ENCODE assay signal across 29 mouse cellular contexts in genomic region chrX:51084972-51085371, GRCm38 (mm10).
DNase-seq lines count a peak whose midpoint lies in the region; ATAC-seq lines count a peak whose summit lies in the region.
"Had no signal": no experiment of that assay in that cellular context is flagged by ENCODE, and none has a peak within 500 bp of the region (broad histone marks: within the 10 kb centered on the region; RNA-seq: fewer than 3 reads in every experiment).

No protein-coding gene starts in this region.

- H3K9me3 ChIP-seq in heart, embryonic 11.5 days (replicated peaks; ENCODE audit: control insufficient read depth, low read length) = no peaks in the 10 kb centered on the region
- H3K9me3 ChIP-seq: hindbrain, embryonic 13.5 days; kidney, embryonic 15.5 days; limb, embryonic 13.5 days; lung, embryonic 15.5 days; midbrain, embryonic 10.5 days; midbrain, embryonic 15.5 days had no signal

- DNase-seq in 416B (ENCODE audit: low read depth) = peak; percentile 74
- DNase-seq in CD4-positive, CD25-positive, alpha-beta regulatory T cell, adult 2 months (ENCODE audit: low read depth, low spot score) = peak; percentile 21
- no peak for DNase-seq in left cerebral cortex, adult 18-20 months (ENCODE audit: low spot score in 2 of 2)
- DNase-seq in kidney, adult 11 months = no peak
- no peak for DNase-seq in cerebellum, adult 11-12 months
- DNase-seq: adrenal gland, adult 8-10 months; B cell, adult 2 months; cerebellum, adult 11 months; cerebellum, adult 9-11 months; gastrocnemius, adult 2 months; heart, postnatal 36 days; kidney, adult 18-20 months; kidney, postnatal 36 days; spleen, adult 18-20 months; thymus, postnatal 36 days had no signal

- H3K27me3 ChIP-seq in heart, embryonic 11.5 days (ENCODE audit: control insufficient read depth, insufficient read depth, low read length) = no peaks in the 10 kb centered on the region
- H3K27me3 ChIP-seq: hindbrain, embryonic 13.5 days; limb, embryonic 13.5 days; lung, embryonic 15.5 days; midbrain, embryonic 15.5 days had no signal

- H3K9ac ChIP-seq in heart, embryonic 11.5 days (ENCODE audit: low read depth, low read length) = no peak overlapping the region
- H3K9ac ChIP-seq: hindbrain, embryonic 13.5 days; kidney, embryonic 15.5 days; limb, embryonic 13.5 days; lung, embryonic 15.5 days; midbrain, embryonic 15.5 days had no signal

- no peaks in the 10 kb centered on the region for H3K36me3 ChIP-seq in heart, embryonic 11.5 days (ENCODE audit: control insufficient read depth, insufficient read depth, low read length)
- H3K36me3 ChIP-seq: hindbrain, embryonic 13.5 days; kidney, embryonic 15.5 days; limb, embryonic 13.5 days; lung, embryonic 15.5 days; midbrain, embryonic 10.5 days; midbrain, embryonic 15.5 days had no signal

- 69% methylated on average over 6 of the region's 6 CpGs for WGBS in heart, embryonic 11.5 days (ENCODE audit: insufficient replicate concordance)

- ATAC-seq in activated CD4-positive, CD25-positive, alpha-beta regulatory T cell, adult 4 months = peak; percentile 49
- peak; percentile 43 for ATAC-seq in inflammation-experienced regulatory T-cells, adult 6 months
- ATAC-seq in heart, embryonic 11.5 days (replicated peaks; ENCODE audit: insufficient number of reproducible peaks, low FRiP score, low TSS enrichment) = no peak
- ATAC-seq: forebrain, embryonic 16.5 days; midbrain, embryonic 15.5 days had no signal

- H3K4me3 ChIP-seq in heart, embryonic 11.5 days (ENCODE audit: low read depth, low read length) = no peak overlapping the region
- H3K4me3 ChIP-seq: erythroblast, embryonic 14.5 days; gastrocnemius, adult 2 months; hindbrain, embryonic 13.5 days; kidney, embryonic 15.5 days; layer of hippocampus, adult 2 months; limb, embryonic 13.5 days; lung, embryonic 15.5 days; midbrain, embryonic 10.5 days; midbrain, embryonic 15.5 days had no signal

- H3K27ac ChIP-seq in heart, embryonic 11.5 days (ENCODE audit: low read depth, low read length) = no peak overlapping the region
- H3K27ac ChIP-seq: gastrocnemius, adult 2 months; hindbrain, embryonic 13.5 days; kidney, embryonic 15.5 days; layer of hippocampus, adult 2 months; limb, embryonic 13.5 days; lung, embryonic 15.5 days; macrophage; midbrain, embryonic 10.5 days; midbrain, embryonic 15.5 days had no signal

- H3K4me2 ChIP-seq in heart, embryonic 11.5 days = no peak overlapping the region
- H3K4me2 ChIP-seq: hindbrain, embryonic 13.5 days; kidney, embryonic 15.5 days; limb, embryonic 13.5 days; liver, embryonic 11.5 days; lung, embryonic 15.5 days; midbrain, embryonic 15.5 days had no signal

- H3K4me1 ChIP-seq in heart, embryonic 11.5 days (ENCODE audit: control insufficient read depth, insufficient read depth, low read length) = no peaks in the 10 kb centered on the region
- H3K4me1 ChIP-seq: hindbrain, embryonic 13.5 days; kidney, embryonic 15.5 days; limb, embryonic 13.5 days; lung, embryonic 15.5 days; midbrain, embryonic 10.5 days; midbrain, embryonic 15.5 days had no signal

Comparison
In these comparisons a context has a peak if more than half of its experiments do, and no peak if none do; other contexts are left out.
1. DNase-seq: peak in 416B (single experiment) and CD4-positive, CD25-positive, alpha-beta regulatory T cell, adult 2 months (single experiment); none in left cerebral cortex, adult 18-20 months (0 of 2), kidney, adult 11 months (single experiment) and cerebellum, adult 11-12 months (single experiment).